Mouse (Mus musculus): ENCODE data around the gene Acsm2. TPM values are rescaled to one million over a fixed set of nuclear protein-coding genes. Genes with fewer than 3 reads are reported as not detected.

Acsm2 gene
- polyA plus RNA-seq (2012; rRNA removed) = not detected in 2 replicates

DNA sequence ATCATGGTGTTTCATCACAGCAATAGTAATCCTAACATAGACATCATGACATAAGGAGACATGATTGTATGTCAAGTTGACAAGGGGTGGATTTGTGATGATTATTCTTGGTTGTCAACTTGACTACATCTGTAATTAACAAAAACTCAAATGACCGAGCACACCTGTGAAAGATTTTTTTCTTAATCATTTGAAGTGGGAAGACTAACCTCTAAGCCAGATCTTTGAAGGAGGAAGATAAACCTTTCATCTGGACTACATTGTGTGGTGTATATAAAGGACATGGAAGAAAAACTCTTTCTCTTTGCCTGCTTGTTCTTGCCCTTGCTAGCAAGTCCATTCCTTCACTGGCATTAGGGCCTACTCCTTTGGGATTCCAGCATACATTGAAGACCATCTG, at the start of gene Acsm2:
TSS of gene Acsm2 (plus strand) at position 301 of the 400 bp plus-strand sequence.
- no peak for DNase-seq (ENCODE audit: low spot score)

DNA sequence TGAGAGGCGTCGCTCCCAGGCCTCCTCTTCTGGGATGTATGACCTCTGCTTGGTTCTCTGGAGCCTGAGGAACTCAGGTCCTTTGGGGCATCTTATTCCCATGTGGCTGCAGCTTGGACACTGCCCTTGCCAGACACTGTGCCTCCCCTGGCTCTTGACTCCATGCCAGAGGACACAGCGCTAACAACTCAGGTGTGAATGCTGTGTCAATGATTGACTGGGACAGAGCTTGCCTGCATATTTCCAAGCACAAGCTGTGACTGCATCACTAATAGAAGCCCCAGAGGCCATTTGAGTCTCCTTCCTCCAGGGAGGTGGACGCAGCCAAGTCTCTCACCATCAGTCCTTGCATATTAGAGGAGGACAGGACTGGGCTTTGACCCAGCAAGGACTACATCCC, 43.0 kb upstream of the Acsm2 start:
- DNase-seq (ENCODE audit: low spot score) = no peak

DNA sequence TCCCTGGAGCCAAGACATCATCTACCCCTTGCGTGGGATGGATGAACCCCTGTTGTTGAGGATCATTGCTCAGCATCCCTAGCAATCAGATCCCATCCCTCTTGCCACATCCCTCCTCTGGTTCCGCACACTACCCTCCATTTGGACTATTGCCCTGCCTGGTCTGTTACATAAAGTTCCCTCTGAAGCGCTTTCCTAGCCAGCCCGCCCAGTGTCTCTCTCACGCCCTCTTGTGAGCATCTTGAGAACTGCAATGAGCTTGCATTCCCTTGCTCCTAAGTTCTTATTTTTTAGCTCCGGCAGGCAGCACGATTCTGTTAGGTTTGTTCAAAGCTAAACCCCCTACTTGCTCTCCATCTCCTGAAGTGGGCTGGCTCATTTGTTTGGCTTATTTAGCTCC, 41.1 kb upstream of the Acsm2 start:
- DNase-seq (ENCODE audit: low spot score) = no peak

DNA sequence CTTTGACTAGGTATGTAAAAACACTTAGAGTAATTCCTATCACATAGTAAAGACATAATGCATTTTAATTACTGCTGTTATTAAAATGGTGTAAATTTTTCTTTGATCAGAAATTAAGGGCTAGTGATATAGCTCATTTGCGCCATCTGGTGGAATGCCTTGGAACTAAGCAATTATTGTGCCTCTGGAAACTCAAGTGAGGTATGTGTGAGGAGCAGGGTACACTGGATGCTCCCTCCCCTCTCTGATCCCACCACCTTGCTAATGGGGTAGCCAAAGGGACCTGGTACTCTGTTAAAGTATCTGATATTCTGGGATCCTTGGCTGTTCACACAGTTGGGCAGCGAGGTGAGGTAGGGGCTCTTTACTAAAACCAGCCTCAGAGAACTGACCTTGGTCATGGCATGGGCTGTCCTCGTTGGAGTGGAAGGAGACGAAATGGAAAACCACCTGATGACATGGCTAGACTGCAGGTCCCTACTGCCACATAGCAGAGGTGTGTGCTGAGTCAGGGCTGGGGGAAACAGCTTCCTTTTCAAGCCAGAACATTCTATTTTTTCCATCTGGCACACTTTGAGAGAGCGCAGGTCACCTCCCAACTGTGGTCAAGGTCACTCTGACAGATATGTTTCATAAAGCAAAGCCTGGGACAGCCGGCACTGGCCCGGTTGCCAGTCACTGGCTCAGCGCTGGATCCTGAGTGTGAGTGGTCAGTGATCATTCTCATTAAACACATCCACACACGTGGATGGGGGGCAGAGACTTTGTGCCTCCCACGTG, 38.5 kb upstream of the Acsm2 start:
- DNase-seq (ENCODE audit: low spot score) = no peak

DNA sequence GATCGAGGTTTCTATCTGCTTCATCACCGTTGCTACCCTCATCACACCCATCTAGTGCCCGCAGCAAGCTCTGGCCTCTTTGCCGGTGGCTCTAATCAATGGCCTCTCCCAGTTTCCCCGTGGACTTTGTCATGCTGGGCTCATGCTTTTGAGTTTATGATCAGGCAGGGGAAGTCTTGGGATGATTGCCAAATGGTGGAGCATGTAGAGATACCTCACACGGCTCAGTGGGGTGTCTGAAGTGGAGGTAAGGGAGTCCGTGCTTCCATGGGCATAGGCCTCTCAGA, 37.9 kb upstream of the Acsm2 start:
- no peak for DNase-seq (ENCODE audit: low spot score)

DNA sequence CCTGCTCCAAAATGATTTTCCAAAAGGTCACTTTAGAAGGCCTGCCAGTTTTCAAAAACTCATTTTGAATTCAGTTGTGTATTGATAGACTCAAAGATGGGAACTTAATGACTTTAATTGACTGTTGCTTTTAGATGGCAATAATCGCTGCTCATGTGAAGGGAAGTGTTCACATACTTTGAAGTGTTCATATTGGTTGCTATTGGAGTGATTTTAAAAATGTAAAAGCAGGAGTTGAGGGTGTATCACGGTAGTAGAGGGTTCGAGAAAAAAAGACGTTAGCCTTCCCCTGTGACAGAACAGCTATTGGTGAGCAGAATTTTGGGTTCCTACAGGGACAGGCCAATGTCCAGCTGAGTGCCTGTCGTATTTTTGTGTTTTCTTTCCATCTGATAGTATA, 35.0 kb upstream of the Acsm2 start, which contains the start of gene Acsm5:
TSS of gene Acsm5 (plus strand) at position 301 of the 400 bp plus-strand sequence.
- no peak for DNase-seq (ENCODE audit: low spot score)

DNA sequence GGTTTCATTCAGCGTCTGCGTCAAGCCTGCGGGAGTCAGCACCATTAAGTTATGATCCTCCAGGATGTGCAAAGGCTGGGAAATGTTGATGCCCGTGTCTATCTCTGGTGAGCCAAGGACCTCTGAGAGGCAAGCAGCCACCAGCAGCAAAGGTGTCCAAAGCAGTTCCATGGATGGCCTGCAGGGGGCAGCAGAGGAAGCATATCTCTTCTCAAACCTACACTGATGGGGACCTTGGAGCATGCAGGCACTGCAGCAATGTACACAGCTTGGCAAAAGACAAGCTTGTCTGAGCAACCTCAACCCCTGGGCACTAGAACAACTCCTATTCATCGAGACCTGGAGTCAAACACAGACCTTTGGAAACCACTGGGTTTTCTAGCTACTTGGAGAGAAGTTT, 34.5 kb upstream of the Acsm2 start:
- peak; percentile 42 for DNase-seq (ENCODE audit: low spot score)

DNA sequence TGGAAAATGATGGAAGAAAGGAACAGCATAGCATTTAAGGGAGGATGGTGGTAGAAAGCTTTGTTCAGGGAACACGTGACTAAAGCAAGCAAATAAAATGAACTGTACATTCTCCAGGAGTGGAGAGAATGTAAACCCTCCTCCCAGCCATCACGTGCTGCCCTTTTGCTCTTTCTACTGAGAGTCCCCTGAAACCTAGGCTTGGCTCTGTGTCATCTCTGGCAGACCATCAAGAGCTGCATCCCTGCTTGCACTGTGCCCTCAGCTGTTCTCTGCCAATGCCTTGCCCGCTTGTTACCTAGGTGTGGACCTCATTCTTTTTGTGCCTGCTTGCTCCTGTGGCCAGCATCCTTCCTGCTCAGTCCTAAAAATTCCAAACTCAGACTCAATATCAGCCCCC, 32.3 kb upstream of the Acsm2 start:
- DNase-seq (ENCODE audit: low spot score) = no peak

DNA sequence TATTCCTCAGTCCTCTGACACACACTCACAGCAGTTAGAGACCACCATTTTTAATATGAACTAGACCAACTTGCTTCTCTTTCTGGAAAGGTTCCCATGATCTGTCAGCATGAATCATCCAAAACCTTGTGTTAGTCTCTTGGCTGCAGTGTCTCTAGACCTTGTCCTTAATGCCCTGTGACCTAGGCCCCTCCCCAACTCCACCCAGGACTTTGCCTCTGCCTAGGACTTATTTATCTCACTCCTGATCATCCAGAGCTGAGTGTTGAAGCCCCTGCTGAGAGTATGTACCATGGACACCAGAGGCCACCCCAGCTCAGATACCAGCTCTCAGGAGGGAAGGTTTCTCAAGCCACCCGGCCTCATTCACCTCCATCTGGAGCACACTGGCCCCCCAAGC, 31.8 kb upstream of the Acsm2 start:
- DNase-seq (ENCODE audit: low spot score) = no peak

DNA sequence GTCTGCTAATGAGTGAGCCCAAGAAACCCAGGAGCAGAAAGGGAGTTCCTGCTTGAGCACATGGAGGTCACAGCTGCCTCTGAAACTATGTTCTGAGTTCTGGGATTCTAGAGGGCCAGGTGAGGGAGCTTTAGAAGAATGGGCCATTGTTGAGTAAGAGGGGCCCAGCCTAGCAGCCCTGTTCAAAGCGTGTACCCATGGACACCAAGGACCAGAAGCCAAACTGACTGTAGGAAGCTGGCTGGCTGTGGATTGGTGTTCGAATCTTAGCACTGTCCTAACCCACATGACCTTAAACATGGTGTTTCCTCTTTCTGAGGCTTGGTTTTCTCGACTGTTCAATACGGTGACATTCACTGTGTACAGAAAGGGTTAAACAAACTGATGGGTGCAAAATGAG, 30.8 kb upstream of the Acsm2 start, which contains the start of gene Pdilt:
TSS of gene Pdilt (minus strand) at position 101 of the 400 bp plus-strand sequence.
- DNase-seq (ENCODE audit: low spot score) = no peak

DNA sequence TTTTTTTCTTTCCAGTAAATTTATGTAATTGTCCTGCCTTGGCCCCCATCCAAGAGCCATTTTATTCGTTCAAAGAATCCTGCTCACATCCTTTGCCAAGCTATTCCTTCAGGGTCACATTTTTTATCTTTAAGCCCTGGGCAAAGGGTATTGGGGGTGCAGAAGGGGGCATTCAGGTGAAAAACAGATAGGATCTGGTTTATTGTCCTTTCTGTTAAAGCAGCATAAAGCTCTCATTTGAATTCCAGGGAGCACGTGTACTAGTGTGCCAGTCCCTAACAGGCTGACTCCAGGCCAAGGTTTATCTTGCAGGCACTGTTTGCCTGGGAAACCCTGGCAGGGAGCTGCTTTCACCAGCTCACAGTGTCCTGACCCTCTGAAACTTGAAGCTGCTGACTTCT, 28.3 kb upstream of the Acsm2 start:
- no peak for DNase-seq (ENCODE audit: low spot score)

DNA sequence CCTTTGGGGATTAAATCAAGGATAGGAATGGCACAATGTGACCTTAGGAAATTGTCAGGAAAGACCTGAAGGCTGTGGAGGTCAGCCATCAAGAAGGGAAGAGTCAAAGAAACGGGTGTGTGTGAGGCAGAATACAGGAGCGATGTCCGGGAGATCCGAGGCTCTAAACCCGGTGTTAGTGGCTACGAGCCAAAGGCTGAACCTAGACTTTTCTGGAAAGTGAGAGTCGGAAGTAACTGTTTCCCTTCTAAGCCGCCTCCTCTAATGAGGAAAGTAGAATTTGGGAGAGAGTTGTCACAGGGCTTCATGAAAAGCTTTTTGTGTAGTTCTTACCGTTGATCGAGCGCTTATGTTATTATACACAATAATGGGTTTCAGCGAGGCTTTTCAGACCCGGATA, 27.7 kb upstream of the Acsm2 start:
- no peak for DNase-seq (ENCODE audit: low spot score)

DNA sequence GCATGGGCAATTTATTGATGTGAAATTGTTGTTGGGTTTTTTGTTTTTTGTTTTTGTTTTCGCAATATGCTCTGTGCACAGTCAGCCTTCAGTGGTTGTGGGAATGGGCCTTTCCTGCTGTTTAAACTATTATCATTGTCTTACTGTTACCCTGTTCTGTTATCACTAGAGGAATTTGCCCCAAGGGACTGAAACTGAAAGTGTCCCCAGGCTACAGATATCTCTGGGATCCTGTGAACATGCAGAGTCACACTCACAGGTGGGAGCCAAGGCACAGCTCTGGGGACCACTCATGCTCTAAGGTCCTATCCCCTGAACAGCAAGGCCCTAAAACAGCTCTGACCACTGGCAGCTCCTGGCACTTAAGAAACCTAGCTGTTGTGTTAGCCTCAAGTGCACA, 27.0 kb upstream of the Acsm2 start:
- DNase-seq (ENCODE audit: low spot score) = no peak

DNA sequence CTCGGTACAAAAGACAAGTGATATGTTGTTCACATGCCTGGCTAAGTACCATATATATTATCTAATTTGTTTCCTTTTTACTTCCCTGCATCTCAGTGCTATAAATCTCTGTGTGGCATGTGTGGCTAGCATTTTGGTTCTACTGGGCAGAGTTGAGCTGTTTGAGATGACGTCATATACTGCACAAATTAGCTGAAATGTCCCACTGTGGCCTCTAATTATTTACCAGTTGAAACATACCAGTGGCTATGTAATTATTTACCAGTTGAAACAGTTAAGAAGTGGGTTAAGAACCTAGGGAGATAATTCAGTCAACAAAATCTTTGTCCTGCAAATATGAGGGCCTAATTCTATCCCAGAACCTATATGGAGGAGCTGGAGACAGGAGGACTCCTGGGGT, 26.6 kb upstream of the Acsm2 start:
- DNase-seq (ENCODE audit: low spot score) = no peak

DNA sequence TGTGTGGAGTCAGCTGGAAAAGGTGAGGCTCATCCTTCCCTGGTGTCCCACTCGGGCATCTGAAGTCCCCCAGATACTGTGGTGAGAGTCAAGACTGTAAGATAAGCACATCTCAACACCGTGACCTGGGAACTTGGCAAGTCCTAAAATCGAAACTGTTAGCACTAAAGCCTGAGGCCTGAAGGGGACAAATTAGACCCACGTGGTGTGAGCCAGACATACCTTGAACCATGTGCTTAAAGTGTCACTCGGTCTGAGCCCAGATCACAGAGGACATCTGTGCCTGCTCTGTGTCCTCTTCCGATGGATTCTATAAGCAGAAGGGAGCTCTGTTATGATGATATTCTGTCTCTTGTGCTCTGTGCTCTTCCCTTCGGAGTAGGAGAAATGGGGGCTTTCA, 25.5 kb upstream of the Acsm2 start:
- no peak for DNase-seq (ENCODE audit: low spot score)

DNA sequence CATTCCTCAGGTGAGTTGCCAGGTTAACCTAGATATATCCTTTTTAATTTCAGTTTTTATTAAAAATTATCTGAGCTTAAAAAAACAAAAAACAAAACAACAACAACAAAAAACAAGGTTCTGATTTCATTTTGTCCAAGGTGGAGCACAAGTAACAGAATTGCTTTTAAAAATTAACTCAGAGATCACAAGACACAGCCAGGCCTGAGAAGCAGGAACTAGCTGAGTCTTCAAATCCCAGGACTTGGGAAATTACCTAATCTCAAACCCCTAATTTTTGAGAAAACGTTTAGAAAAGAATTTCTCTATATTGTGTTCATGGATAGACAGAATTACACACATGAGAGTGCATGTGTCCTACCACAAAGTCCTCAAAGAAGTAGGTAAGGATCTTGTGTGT, 21.2 kb upstream of the Acsm2 start:
- no peak for DNase-seq (ENCODE audit: low spot score)

DNA sequence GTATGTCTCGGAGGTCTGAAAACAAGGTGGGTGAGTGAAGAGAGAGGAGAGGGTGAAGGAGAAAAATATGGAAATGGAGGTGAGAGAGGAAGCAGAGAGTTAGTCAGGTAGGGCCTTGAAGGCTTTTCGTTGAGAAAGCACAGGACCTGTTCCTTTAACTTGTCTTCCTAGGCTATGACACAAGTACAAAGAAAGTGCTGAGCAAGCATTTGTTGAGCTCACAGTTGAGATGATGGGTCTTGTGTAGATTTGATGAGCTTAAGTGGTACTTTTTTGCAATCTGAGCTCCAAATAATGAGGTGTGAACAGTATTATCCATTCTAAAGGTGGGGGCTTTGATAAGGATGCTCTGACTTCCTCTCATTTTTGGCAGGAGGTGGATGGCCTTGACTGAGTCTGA, 19.8 kb upstream of the Acsm2 start:
- no peak for DNase-seq (ENCODE audit: low spot score)

DNA sequence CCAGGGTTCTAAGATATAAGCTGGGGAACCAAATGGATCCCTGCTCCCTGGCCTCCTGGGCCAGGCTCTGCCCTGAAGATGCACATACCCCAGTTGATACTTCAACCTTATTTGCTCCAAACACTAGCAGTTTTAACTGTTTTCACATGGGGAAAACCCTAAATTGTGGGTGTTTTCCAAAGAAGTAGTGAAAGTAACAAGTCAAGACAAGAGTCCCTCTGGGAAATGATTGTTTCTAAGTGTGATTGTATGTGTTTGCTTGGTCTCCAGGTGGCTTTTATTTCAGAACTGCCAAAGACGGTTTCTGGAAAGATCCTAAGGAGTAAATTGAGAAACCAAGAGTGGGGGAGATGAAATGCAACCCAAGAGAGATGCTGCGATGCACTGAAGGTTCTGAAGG, 11.7 kb upstream of the Acsm2 start:
- DNase-seq (ENCODE audit: low spot score) = no peak

DNA sequence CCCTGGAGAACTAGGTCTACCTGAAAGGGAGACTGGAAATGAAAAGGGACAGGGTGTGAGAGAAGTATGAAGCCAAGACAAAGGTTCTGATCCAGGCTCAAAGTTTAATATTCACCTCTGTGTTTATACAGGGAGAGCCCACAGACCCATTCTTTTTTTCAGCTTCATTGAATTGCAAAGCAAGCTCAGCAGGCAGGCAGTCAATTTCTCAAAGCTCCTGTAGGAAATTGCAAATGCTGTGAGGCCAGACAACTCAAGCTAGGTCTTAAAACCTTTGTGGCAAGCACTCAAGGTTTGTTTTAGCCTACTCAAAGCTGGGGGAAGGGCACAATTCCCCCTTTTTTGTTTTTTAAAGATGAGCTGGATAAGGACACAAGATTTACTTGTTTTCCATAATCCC, 8.6 kb upstream of the Acsm2 start:
- no peak for DNase-seq (ENCODE audit: low spot score)

DNA sequence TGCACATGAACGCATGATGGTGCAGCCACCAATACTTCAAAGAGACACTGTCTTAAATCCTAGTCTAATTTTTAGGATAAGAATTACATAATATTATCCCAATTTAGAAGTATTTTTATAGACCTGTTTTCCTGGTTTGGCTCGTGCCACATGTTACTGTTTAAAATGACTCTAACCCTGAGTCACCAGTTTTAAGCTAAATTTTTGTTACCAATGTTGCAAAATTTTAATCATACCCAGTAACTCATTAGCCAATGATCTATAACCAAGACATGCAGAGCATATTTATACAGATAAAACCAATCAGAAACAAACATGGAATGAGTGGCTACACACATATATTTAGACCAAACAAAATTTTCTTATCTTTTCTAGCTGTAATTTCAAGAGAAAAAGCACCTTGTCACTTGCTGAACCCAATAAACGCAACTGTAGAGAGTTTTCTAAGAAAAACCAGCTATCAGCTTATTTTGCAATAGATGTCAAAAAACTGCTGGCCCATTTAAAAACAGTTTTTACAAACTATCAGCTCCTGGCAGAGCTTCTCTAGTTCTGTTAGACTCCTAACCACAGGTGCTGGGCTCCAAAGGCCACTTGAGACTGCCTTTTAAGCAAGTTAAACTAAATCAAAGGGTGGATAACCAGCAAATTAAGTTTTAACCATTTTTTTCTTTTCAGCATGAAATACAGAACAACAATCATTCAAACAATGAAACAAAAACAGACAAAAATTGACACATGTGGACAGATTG, 3.5 kb upstream of the Acsm2 start:
- DNase-seq (ENCODE audit: low spot score) = no peak

DNA sequence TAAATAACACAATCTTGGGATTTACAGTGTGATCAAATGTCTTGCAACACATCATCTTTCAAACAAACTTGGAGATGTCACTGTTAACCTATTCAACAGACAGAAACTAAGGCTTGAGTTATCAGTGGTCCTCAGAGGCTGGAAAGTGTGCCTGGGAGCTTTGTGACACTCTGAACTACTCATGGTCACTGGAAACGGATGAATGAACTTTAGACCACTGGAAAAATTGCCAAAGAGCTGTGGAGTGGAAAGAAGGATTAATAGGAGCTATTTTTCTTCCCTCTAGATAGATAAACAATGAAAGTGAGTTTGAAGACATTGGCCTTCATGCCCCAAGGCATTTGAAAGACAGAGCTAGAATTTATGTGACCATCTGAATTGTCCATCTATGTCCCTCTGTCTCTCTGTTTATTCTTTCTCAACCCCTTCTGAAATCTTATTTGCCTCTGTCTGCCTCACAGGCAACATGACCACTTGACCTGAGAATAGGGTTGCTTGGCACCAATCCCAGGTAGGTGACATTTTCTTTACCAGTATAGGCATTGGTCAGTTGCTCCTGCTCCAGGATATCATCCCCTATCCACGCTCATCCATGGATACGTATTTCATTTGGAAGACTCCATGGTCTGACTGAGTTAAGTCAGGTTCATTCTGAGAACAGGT, 5.8 kb downstream of the Acsm2 start:
- no peak for DNase-seq (ENCODE audit: low spot score)

DNA sequence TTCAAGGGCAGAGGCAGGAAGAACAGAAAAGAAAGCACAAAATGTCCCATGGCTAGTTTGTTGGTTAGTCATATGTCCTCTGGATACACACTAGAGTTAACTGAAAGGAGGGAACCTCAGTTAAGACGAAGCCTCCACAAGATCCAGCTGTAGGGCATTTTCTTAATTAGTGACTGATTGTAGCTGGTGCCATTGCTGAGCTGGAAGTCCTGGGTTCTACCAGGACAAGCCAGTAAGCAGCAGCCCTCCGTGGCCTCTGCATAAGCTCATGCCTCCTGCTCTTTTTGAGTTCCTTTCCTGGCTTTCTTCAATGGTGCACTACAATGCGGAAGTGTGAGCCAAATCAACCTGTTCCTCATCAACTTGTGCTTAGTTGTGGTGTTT, 6.3 kb downstream of the Acsm2 start:
- DNase-seq (ENCODE audit: low spot score) = no peak

DNA sequence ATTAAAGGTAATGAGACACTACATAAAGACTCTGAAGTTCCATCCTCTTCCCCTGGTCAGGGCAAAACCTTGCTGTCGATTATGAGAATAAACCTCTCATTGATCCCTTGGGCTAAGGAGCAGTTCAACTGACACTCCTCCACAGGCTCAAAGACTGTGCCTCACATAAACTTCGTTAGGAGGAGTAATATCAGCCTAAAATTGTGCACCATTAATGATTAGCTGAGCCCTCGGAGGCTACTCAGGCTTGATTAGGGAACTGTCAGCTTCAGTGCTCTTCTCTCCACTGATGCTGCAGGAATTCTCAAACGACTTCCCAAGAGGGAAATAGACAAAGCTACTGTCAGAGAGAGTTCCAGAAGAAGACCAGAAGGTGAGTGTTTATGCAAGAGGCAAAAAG, 7.3 kb downstream of the Acsm2 start:
- DNase-seq (ENCODE audit: low spot score) = no peak

Measured in urinary bladder, adult 2 months (tissue).